Mouse (Mus musculus): ENCODE data around the gene Hyal2. TPM values are rescaled to one million over a fixed set of nuclear protein-coding genes. Genes with fewer than 3 reads are reported as not detected.

The Hyal2 gene
- polyA plus RNA-seq, 1 experiment = 103 TPM

DNA sequence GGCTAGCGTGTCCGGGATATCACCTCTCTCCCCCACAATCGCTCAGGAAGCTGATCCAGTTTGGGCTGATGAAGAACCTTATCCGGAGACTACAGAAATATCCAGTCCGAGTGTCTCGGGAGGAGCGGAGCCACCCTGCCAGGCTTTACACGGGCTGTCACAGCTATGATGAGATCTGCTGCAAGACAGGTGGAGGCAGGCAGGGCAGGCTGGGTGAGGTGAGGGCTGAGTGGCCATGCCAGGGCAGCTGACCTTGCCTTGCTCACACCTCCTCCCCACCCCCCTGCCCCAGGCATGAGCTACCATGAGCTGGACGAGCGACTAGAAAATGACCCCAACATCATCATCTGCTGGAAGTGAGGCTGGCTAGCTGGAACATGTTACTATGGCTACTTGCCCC is 22.5 kb upstream of the Hyal2 start:
- H3K27me3 ChIP-seq (replicated peaks; ENCODE audit: control insufficient read depth, insufficient read depth, low read length) = no peaks in the 10 kb centered on the region
- H3K27ac ChIP-seq (ENCODE audit: insufficient read depth, low read depth, low read length) = no peak overlapping the region
- 79% methylated on average over 10 of the region's 10 CpGs for WGBS
- H3K36me3 ChIP-seq (ENCODE audit: control insufficient read depth, insufficient read depth, low read length) = no peaks in the 10 kb centered on the region
- peaks cover 18% of the 10 kb centered on the region; the same call in 1 of the 2 replicates for H3K4me1 ChIP-seq (ENCODE audit: control insufficient read depth, insufficient read depth, low read length)
- no peak for DNase-seq
- H3K4me3 ChIP-seq (ENCODE audit: insufficient read depth, low read depth, low read length) = no peak overlapping the region
- TF ChIP-seq POLR2A (IDR thresholded peaks at IDR 0.05; ENCODE audit: low read depth, low read length) = no peak
- TF ChIP-seq CTCF (conservative IDR thresholded peaks at IDR 0.05; ENCODE audit: insufficient read depth, insufficient read length, low read depth, low read length) = no peak

DNA sequence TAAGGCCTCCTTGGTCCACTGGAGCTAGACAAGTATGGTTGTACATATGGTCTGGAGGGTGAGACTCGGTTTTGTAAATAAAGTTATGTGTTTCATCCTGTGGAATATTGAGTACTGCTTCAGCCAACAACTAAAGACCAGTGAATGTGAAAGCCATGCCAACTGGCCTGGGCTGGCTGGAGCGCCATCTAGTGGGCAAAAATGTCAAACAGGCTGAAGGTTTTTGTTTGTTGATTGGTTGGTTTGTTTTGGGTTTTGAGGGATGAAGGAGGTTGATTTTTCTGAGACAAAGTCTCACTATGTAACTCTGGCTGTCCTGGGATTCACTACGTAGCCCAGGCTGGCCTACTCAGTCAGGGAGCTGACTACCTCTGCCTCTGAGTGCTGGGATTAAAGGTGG is 22.1 kb upstream of the Hyal2 start:
- Histone ChIP-seq H3K36me3 (ENCODE audit: control insufficient read depth, insufficient read depth, low read length) (no peaks in the 10 kb centered on the region), H3K4me1 (ENCODE audit: control insufficient read depth, insufficient read depth, low read length) (peaks cover 19% of the 10 kb centered on the region; the same call in 1 of the 2 replicates), H3K4me3 (ENCODE audit: insufficient read depth, low read depth, low read length) (no peak overlapping the region), H3K27ac (ENCODE audit: insufficient read depth, low read depth, low read length) (no peak overlapping the region), H3K27me3 (replicated peaks; ENCODE audit: control insufficient read depth, insufficient read depth, low read length) (no peaks in the 10 kb centered on the region)
- TF ChIP-seq CTCF (conservative IDR thresholded peaks at IDR 0.05; ENCODE audit: insufficient read depth, insufficient read length, low read depth, low read length) (peak; percentile 88), POLR2A (IDR thresholded peaks at IDR 0.05; ENCODE audit: low read depth, low read length) (no peak)
- peak; percentile 83 for DNase-seq
- 7% methylated on average over 3 of the region's 3 CpGs for WGBS

DNA sequence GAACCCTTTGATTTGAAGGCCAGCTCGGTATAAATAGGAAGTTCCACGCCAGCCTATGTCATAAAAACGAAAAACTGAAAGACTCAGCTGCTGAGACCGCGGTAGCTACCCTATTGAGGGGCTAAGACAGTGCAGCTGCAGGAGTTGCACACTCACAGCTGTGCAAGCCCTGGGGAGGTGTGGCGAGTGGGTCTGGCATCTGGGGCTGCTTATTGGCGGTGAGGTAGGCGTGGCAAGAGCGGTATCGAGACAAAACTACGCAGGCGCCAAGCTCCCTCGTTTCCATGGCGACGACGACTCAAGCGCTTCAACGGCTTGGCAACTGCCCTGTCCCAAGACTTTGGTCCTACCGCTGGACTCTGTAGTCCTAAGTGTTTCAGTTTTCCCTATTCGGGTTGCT is 20.7 kb upstream of the Hyal2 start, which contains the start of gene Zmynd10:
TSS of gene Zmynd10 (plus strand) at position 273 of the 400 bp plus-strand sequence.
- Histone ChIP-seq H3K4me1 (ENCODE audit: control insufficient read depth, insufficient read depth, low read length) (peaks cover 25% of the 10 kb centered on the region; the same call in 1 of the 2 replicates), H3K27me3 (replicated peaks; ENCODE audit: control insufficient read depth, insufficient read depth, low read length) (no peaks in the 10 kb centered on the region), H3K36me3 (ENCODE audit: control insufficient read depth, insufficient read depth, low read length) (no peaks in the 10 kb centered on the region), H3K27ac (ENCODE audit: insufficient read depth, low read depth, low read length) (peak within 1 kb of the TSS; percentile 68), H3K4me3 (ENCODE audit: insufficient read depth, low read depth, low read length) (peak within 1 kb of the TSS; percentile 29; the same call in 1 of the 2 replicates)
- peak; percentile 98 for DNase-seq
- TF ChIP-seq POLR2A (IDR thresholded peaks at IDR 0.05; ENCODE audit: low read depth, low read length) = peak; percentile 32
- no peak for TF ChIP-seq CTCF (conservative IDR thresholded peaks at IDR 0.05; ENCODE audit: insufficient read depth, insufficient read length, low read depth, low read length)
- 2% methylated on average over 20 of the region's 20 CpGs for WGBS

DNA sequence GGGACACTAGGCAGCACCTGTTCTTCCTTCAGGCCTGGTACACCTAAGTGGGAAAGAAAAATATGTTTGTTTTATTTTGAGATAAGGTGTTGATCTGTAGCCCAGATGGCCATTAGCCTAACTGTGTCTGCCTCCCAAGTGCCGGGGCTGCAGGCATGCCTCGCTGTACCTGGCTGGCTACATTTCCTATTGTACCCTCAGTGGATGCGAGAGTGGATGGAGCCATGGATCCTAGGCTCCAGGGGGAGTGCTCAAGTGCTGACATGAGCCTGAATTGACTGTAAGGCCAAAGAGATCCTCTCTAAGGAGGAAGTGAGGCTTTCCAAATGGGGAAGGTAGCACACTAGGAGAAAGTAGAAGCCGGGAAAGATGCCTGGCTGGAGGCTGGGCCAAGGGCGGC is 19.8 kb upstream of the Hyal2 start:
- Histone ChIP-seq H3K4me1 (ENCODE audit: control insufficient read depth, insufficient read depth, low read length) (peaks cover 26% of the 10 kb centered on the region; the same call in 1 of the 2 replicates), H3K4me3 (ENCODE audit: insufficient read depth, low read depth, low read length) (no peak overlapping the region), H3K36me3 (ENCODE audit: control insufficient read depth, insufficient read depth, low read length) (no peaks in the 10 kb centered on the region), H3K27ac (ENCODE audit: insufficient read depth, low read depth, low read length) (no peak overlapping the region), H3K27me3 (replicated peaks; ENCODE audit: control insufficient read depth, insufficient read depth, low read length) (no peaks in the 10 kb centered on the region)
- TF ChIP-seq CTCF (conservative IDR thresholded peaks at IDR 0.05; ENCODE audit: insufficient read depth, insufficient read length, low read depth, low read length) = no peak
- TF ChIP-seq POLR2A (IDR thresholded peaks at IDR 0.05; ENCODE audit: low read depth, low read length) = no peak
- 83% methylated on average over 5 of the region's 5 CpGs for WGBS
- DNase-seq = no peak

DNA sequence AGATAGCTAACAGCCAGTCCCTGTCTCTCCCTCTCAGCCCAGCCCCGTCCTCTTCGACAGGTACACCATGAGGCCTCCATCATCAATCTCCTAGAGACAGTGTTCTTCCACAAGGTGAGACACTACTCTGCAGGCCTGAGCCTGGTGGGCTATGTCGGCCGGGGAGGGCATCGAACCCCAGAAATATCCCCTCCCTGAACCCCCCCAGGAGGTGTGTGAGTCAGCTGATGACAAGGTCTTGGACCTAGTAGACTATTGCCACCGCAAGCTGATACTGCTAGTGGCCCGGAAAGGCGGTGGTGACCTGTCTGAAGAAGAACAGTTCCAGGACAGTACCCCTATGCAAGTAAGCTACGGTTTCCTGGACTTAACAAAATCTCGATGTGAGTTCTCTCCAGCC is 18.9 kb upstream of the Hyal2 start:
- no peaks in the 10 kb centered on the region for H3K36me3 ChIP-seq (ENCODE audit: control insufficient read depth, insufficient read depth, low read length)
- 91% methylated on average over 10 of the region's 10 CpGs for WGBS
- H3K27ac ChIP-seq (ENCODE audit: insufficient read depth, low read depth, low read length) = no peak overlapping the region
- no peaks in the 10 kb centered on the region for H3K27me3 ChIP-seq (replicated peaks; ENCODE audit: control insufficient read depth, insufficient read depth, low read length)
- no peak for DNase-seq
- no peak overlapping the region for H3K4me3 ChIP-seq (ENCODE audit: insufficient read depth, low read depth, low read length)
- TF ChIP-seq CTCF (conservative IDR thresholded peaks at IDR 0.05; ENCODE audit: insufficient read depth, insufficient read length, low read depth, low read length) = no peak
- no peak for TF ChIP-seq POLR2A (IDR thresholded peaks at IDR 0.05; ENCODE audit: low read depth, low read length)
- H3K4me1 ChIP-seq (ENCODE audit: control insufficient read depth, insufficient read depth, low read length) = peaks cover 31% of the 10 kb centered on the region; the same call in 1 of the 2 replicates

DNA sequence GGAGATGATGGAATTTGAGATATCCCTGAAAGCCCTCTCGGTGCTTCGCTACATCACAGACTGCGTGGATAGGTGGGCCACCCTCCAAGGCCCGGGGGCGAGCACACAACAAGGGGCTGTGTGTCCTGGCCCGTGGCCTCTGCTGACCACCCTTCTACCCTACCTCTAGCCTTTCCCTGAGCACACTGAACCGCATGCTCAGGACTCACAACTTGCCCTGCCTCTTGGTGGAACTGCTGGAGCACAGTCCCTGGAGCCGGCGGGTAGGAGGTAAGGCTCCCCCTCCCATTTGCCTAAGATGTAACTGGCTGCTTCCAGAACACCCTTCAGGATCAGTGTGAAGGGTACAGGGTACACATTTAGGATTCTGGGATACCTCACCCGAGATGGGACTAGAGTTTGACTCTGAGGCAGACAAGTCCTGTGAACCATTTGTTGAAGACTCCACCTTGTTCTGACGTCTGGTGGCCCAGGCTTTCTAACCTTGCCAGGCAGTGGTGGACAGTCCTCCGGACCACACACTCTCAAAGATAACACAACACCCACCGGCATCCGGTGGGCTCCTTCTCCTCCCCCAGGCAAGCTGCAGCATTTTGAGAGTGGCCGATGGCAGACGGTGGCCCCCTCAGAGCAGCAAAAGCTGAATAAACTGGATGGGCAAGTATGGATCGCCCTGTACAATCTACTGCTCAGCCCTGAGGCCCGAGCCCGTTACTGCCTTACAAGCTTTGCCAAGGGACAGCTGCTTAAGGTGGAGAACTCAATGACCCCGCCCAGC is 18.3 kb upstream of the Hyal2 start:
- WGBS = 87% methylated on average over 20 of the region's 20 CpGs
- Histone ChIP-seq H3K27ac (ENCODE audit: insufficient read depth, low read depth, low read length) (no peak overlapping the region), H3K27me3 (replicated peaks; ENCODE audit: control insufficient read depth, insufficient read depth, low read length) (no peaks in the 10 kb centered on the region), H3K4me1 (ENCODE audit: control insufficient read depth, insufficient read depth, low read length) (peaks cover 32% of the 10 kb centered on the region; the same call in 1 of the 2 replicates), H3K36me3 (ENCODE audit: control insufficient read depth, insufficient read depth, low read length) (no peaks in the 10 kb centered on the region), H3K4me3 (ENCODE audit: insufficient read depth, low read depth, low read length) (no peak overlapping the region)
- DNase-seq = no peak
- TF ChIP-seq POLR2A (IDR thresholded peaks at IDR 0.05; ENCODE audit: low read depth, low read length) (no peak), CTCF (conservative IDR thresholded peaks at IDR 0.05; ENCODE audit: insufficient read depth, insufficient read length, low read depth, low read length) (no peak)

DNA sequence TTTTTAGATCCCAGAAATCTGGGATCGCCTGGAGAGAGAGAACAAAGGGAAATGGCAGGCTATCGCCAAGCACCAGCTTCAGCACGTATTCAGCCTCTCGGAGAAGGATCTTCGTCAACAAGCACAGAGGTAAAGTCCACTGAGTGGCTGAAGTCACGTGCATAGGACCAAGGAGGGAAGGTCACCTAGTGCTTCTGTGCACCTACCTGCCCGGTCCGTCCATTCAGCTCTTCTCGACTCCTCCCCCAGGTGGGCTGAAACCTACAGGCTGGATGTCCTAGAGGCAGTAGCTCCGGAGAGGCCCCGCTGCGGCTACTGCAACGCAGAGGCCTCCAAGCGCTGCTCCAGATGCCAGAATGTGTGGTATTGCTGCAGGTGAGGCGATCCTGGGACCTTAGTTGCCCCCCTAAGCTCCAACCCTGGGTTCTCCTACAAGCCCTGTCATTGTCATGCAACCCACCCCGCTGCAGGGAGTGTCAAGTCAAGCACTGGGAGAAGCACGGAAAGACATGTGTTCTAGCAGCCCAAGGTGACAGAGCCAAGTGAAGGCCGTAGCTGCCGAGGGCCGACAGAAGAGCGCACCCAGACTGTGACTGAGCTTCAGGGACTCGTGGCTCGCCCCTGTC is 17.1 kb upstream of the Hyal2 start:
- H3K36me3 ChIP-seq (ENCODE audit: control insufficient read depth, insufficient read depth, low read length) = no peaks in the 10 kb centered on the region
- no peaks in the 10 kb centered on the region for H3K27me3 ChIP-seq (replicated peaks; ENCODE audit: control insufficient read depth, insufficient read depth, low read length)
- H3K4me3 ChIP-seq (ENCODE audit: insufficient read depth, low read depth, low read length) = peak overlapping the region; percentile 67
- peaks cover 32% of the 10 kb centered on the region; the same call in 1 of the 2 replicates for H3K4me1 ChIP-seq (ENCODE audit: control insufficient read depth, insufficient read depth, low read length)
- H3K27ac ChIP-seq (ENCODE audit: insufficient read depth, low read depth, low read length) = peak overlapping the region; percentile 89
- peak; percentile 95 for DNase-seq
- 53% methylated on average over 23 of the region's 23 CpGs for WGBS
- TF ChIP-seq POLR2A (IDR thresholded peaks at IDR 0.05; ENCODE audit: low read depth, low read length) = peak; percentile 1
- TF ChIP-seq CTCF (conservative IDR thresholded peaks at IDR 0.05; ENCODE audit: insufficient read depth, insufficient read length, low read depth, low read length) = no peak
